Mouse (Mus musculus): ENCODE data around the gene Dtx2.

DNA sequence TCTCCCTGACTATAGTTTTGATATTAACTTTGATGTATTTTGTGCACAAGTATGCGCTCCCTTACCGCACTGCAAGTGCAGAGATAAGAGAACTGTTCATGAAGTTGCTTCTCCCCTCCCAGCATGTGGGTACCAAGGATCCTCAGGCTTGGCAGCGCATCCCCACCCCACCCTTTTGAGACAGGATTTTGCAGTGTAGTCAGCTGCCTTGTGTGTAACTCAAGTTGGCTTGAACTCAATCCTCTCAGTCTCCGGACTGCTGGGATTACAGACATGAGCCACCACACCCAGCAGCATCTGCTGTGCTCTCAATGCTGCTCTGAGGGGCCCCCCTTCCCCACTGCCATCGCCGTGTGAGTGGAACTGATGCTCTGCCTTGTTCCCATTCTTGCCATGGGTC lies 22.7 kb downstream of the Dtx2 start:
- TF ChIP-seq CTCF (IDR thresholded peaks at IDR 0.05; ENCODE audit: low read depth) (no peak), EP300 (optimal IDR thresholded peaks at IDR 0.05) (no peak)

Data from stomach, postnatal 0 days (tissue).